Mouse (Mus musculus) splenic B cell, adult 2 months (primary cell): Measurements from ENCODE around the gene Olfr1179.
"Not testable (repeated sequence)": the region's sequence is repeated elsewhere in the genome, so short reads cannot be mapped to it uniquely, and the experiment has no call there.

Source experiments
- DNase-seq: peaks from one replicate; pipeline ENCODE4 v3.0.0-alpha.2; 2011; ENCODE audit warnings: low read depth, low spot score
- H3K27me3 ChIP-seq: 2 replicates; pipeline ENCODE4 v1.6.1; 2012; ENCODE audit warnings: mild to moderate bottlenecking, low read length, moderate library complexity, mixed read lengths; ENCODE audit not compliant: control insufficient read depth, poor library complexity, insufficient read depth, severe bottlenecking
- H3K36me3 ChIP-seq: 2 replicates; pipeline ENCODE4 v1.6.1; 2012; ENCODE audit warnings: mild to moderate bottlenecking, low read length, moderate library complexity, mixed read lengths; ENCODE audit not compliant: control insufficient read depth, poor library complexity, insufficient read depth, severe bottlenecking

Gene Olfr1179

DNA sequence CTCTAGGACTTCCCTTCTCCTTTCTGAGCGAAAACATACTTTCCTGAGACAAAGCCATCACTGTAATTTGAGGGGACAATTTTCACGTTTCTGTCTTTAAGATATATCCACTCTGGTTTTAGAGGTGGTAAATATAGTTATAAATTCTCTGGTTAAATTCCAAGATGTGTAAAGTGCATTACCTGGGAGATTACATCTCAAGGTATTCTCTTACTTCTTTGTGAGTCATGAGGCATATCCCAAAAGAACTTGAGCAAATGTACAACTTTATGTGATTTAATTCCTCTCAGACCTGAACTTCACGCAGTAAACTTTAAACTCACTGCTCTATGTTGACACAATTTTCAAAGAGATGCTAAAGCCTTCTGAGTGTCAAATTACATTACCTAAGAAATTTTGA is at the start of gene Olfr1179:
Gene Olfr1179 (minus strand): TSS at position 101 of the 400 bp plus-strand sequence.
- no peaks in the 10 kb centered on the region for H3K36me3 ChIP-seq

GRCm38 (mm10) chr2:88454567-88454966 is 48.3 kb upstream of the Olfr1179 start, which contains the start of gene Olfr1183:
Olfr1183 (plus strand) TSS chr2:88454867.
- not testable (repeated sequence) for H3K27me3 ChIP-seq, DNase-seq

More for the DNA sequence above, at the start of gene Olfr1179:
- DNase-seq: no peak
- no peaks in the 10 kb centered on the region for H3K27me3 ChIP-seq

DNA sequence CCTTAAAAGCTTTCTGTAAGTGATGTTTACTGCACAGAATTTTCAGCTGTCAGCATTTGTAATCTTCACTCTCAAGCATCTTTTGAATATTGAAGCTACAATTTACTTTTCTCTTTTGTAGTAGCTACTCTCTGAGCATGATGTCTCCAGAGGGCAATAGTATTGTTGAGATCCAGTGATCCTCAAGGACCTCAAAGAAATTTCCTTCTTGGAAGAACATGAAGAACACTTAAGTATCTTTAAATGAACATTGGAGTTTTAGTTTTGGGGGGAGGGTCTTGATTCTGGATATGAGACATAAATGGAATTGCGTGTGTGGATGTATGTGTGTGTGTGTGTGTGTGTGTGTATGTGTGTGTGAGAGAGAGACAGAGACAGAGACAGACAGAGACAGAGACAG is 42.8 kb upstream of the Olfr1179 start, which contains the start of gene Gm13757:
Gene Gm13757 (minus strand): TSS at position 101 of the 400 bp plus-strand sequence.
- Histone ChIP-seq H3K36me3 (no peaks in the 10 kb centered on the region), H3K27me3 (no peaks in the 10 kb centered on the region)
- DNase-seq: no peak

More at GRCm38 (mm10) chr2:88454567-88454966, 48.3 kb upstream of the Olfr1179 start, which contains the start of gene Olfr1183:
- H3K36me3 ChIP-seq: not testable (repeated sequence)

DNA sequence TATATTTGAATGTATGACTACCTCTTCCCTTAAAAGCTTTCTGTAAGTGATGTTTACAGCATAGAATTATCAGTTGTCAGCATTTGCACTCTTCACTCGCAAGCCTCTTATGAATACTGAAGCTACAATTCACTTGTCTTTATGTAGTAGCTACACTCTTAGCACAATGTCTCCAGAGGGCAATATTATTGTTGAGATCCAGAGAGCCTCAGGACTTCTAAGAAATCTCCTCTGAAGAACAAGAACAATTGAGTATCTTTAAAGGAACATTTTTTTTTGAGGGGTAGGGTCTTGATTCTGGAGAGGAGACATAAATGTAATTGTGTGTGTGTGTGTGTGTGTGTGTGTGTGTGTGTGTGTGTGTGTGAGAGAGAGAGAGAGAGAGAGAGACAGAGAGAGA is 19.8 kb upstream of the Olfr1179 start, which contains the start of gene Olfr1181:
Gene Olfr1181 (minus strand): TSS at position 101 of the 400 bp plus-strand sequence.
- H3K36me3 ChIP-seq: no peaks in the 10 kb centered on the region
- H3K27me3 ChIP-seq: no peaks in the 10 kb centered on the region
- no peak for DNase-seq

- Histone ChIP-seq H3K36me3 (no peaks in the 10 kb centered on the region), H3K27me3 (no peaks in the 10 kb centered on the region)
- no peak for DNase-seq
Observed at GRCm38 (mm10) chr2:88419051-88419450, 12.8 kb upstream of the Olfr1179 start, which contains the start of gene Olfr1180. Olfr1180 (minus strand) TSS chr2:88419151.

- DNase-seq: no peak
- Histone ChIP-seq H3K27me3 (no peaks in the 10 kb centered on the region), H3K36me3 (no peaks in the 10 kb centered on the region)
Observed at GRCm38 (mm10) chr2:88386762-88387161, 19.5 kb downstream of the Olfr1179 start, which contains the start of gene Olfr1178. Olfr1178 (plus strand) TSS chr2:88387062.

GRCm38 (mm10) chr2:88356304-88356703 is 49.9 kb downstream of the Olfr1179 start:
- H3K36me3 ChIP-seq: no peaks in the 10 kb centered on the region
- no peaks in the 10 kb centered on the region for H3K27me3 ChIP-seq
- peak; percentile 9 for DNase-seq
